Mouse (Mus musculus) kidney, postnatal 36 days (tissue): ENCODE data around the gene Mfsd9.
"Not testable (repeated sequence)": the region's sequence is repeated elsewhere in the genome, so short reads cannot be mapped to it uniquely, and the experiment has no call there.

Experiments
- DNase-seq, 2 experiments: peaks; one replicate each; pipeline ENCODE4 v3.0.0; 2021 to 2022; ENCODE audit warnings: mixed read lengths in 2 of 2

Mfsd9 gene

GRCm38 (mm10) chr1:40776763-40777162 is 13.7 kb downstream of the Mfsd9 start:
- peak in 1 of 2 experiments; percentile 33 for DNase-seq

- DNase-seq: peak in 1 of 2 experiments; percentile 56
Measured at GRCm38 (mm10) chr1:40776102-40776501, 14.4 kb downstream of the Mfsd9 start.

- no peak for DNase-seq
Measured at GRCm38 (mm10) chr1:40774040-40774439, 16.4 kb downstream of the Mfsd9 start.

GRCm38 (mm10) chr1:40773234-40773633 is 17.3 kb downstream of the Mfsd9 start:
- no peak for DNase-seq

- DNase-seq: no peak
Measured at GRCm38 (mm10) chr1:40771196-40771970, 19.1 kb downstream of the Mfsd9 start.

GRCm38 (mm10) chr1:40769331-40769894 is 21.1 kb downstream of the Mfsd9 start:
- peak; percentile 86 to 88 for DNase-seq

- DNase-seq: peak; percentile 73 to 85
Measured at GRCm38 (mm10) chr1:40768606-40769005, 21.9 kb downstream of the Mfsd9 start.

GRCm38 (mm10) chr1:40767588-40767987 is 22.9 kb downstream of the Mfsd9 start:
- no peak for DNase-seq

- DNase-seq: no peak
Measured at GRCm38 (mm10) chr1:40765521-40765920, 25.0 kb downstream of the Mfsd9 start.

- DNase-seq: no peak
Measured at GRCm38 (mm10) chr1:40764701-40765275, 25.7 kb downstream of the Mfsd9 start.

GRCm38 (mm10) chr1:40764042-40764441 is 26.4 kb downstream of the Mfsd9 start:
- no peak for DNase-seq

GRCm38 (mm10) chr1:40759751-40760445 is 30.6 kb downstream of the Mfsd9 start:
- peak; percentile 68 to 83 for DNase-seq

GRCm38 (mm10) chr1:40746089-40746488 is 44.4 kb downstream of the Mfsd9 start:
- DNase-seq: no peak

GRCm38 (mm10) chr1:40740739-40741138 is 49.7 kb downstream of the Mfsd9 start:
- no peak for DNase-seq

- not testable (repeated sequence) for DNase-seq
Measured at GRCm38 (mm10) chr1:40738246-40738645, 52.2 kb downstream of the Mfsd9 start.

- DNase-seq: no peak
Measured at GRCm38 (mm10) chr1:40737671-40738070, 52.8 kb downstream of the Mfsd9 start.

- DNase-seq: peak; percentile 28 to 63
Measured at GRCm38 (mm10) chr1:40728636-40729035, 61.9 kb downstream of the Mfsd9 start.

GRCm38 (mm10) chr1:40727404-40727803 is 63.1 kb downstream of the Mfsd9 start:
- peak; percentile 22 to 23 for DNase-seq

GRCm38 (mm10) chr1:40726051-40726450 is 64.4 kb downstream of the Mfsd9 start:
- DNase-seq: no peak
